Mouse (Mus musculus): Measurements from ENCODE around the gene Dnajb6.
"Not testable (repeated sequence)": the region's sequence is repeated elsewhere in the genome, so short reads cannot be mapped to it uniquely, and the experiment has no call there.

Dnajb6 gene

GRCm38 (mm10) chr5:29770935-29771334, 35.4 kb downstream of the Dnajb6 start:
- peak; percentile 60 to 71 for DNase-seq

GRCm38 (mm10) chr5:29772038-29772437, 36.5 kb downstream of the Dnajb6 start:
- DNase-seq = no peak

- DNase-seq = peak; percentile 85 to 89
Measured at GRCm38 (mm10) chr5:29772651-29773330, 37.3 kb downstream of the Dnajb6 start.

- peak; percentile 67 to 77 for DNase-seq
Measured at GRCm38 (mm10) chr5:29773460-29774150, 38.1 kb downstream of the Dnajb6 start.

- peak; percentile 42 to 44 for DNase-seq
Measured at GRCm38 (mm10) chr5:29775437-29775836, 39.9 kb downstream of the Dnajb6 start.

GRCm38 (mm10) chr5:29778029-29778428, 42.5 kb downstream of the Dnajb6 start:
- peak; percentile 21 to 28 for DNase-seq

- not testable (repeated sequence) for DNase-seq
Measured at GRCm38 (mm10) chr5:29779733-29780132, 44.2 kb downstream of the Dnajb6 start.

- DNase-seq = peak; percentile 38 to 43
Measured at GRCm38 (mm10) chr5:29782261-29782660, 46.8 kb downstream of the Dnajb6 start.

- not testable (repeated sequence) for DNase-seq
Measured at GRCm38 (mm10) chr5:29784906-29785305, 49.4 kb downstream of the Dnajb6 start.

GRCm38 (mm10) chr5:29785953-29786352, 50.5 kb downstream of the Dnajb6 start:
- DNase-seq = not testable (repeated sequence)

- not testable (repeated sequence) for DNase-seq
Measured at GRCm38 (mm10) chr5:29794933-29795332, 59.4 kb downstream of the Dnajb6 start.

- no peak for DNase-seq
Measured at GRCm38 (mm10) chr5:29808940-29809339, 73.5 kb downstream of the Dnajb6 start.

GRCm38 (mm10) chr5:29811377-29811921, 76.0 kb downstream of the Dnajb6 start:
- DNase-seq = not testable (repeated sequence)

- DNase-seq = peak in 1 of 2 experiments; percentile 12
Measured at GRCm38 (mm10) chr5:29816523-29817242, 81.2 kb downstream of the Dnajb6 start.

- peak; percentile 57 to 69 for DNase-seq
Measured at GRCm38 (mm10) chr5:29817400-29817799, 81.9 kb downstream of the Dnajb6 start.

- peak in 1 of 2 experiments; percentile 19 for DNase-seq
Measured at GRCm38 (mm10) chr5:29818287-29818686, 82.8 kb downstream of the Dnajb6 start.

GRCm38 (mm10) chr5:29824796-29825195, 89.3 kb downstream of the Dnajb6 start:
- peak; percentile 67 to 73 for DNase-seq

GRCm38 (mm10) chr5:29826780-29827179, 91.3 kb downstream of the Dnajb6 start:
- no peak for DNase-seq

- no peak for DNase-seq
Measured at GRCm38 (mm10) chr5:29842444-29843166, 107.1 kb downstream of the Dnajb6 start.

GRCm38 (mm10) chr5:29845038-29845437, 109.5 kb downstream of the Dnajb6 start:
- DNase-seq = no peak

- DNase-seq = no peak
Measured at GRCm38 (mm10) chr5:29847494-29847893, 112.0 kb downstream of the Dnajb6 start.

- no peak for DNase-seq
Measured at GRCm38 (mm10) chr5:29848091-29848490, 112.6 kb downstream of the Dnajb6 start.

Measured in cerebellum, postnatal 10 days (tissue).